Mouse (Mus musculus) testis, adult 2 months (tissue): Measurements from ENCODE around the gene Mpv17l2.

Experiments used
- CTCF ChIP-seq: fragments of 200-500 bp; IDR thresholded peaks from 2 replicates; pipeline ENCODE4 v1.5.1; 2012; ENCODE audit warnings: low read depth, mild to moderate bottlenecking, inconsistent platforms, low read length, moderate library complexity; ENCODE audit not compliant: control insufficient read depth, insufficient read depth, insufficient replicate concordance
- POLR2A ChIP-seq: fragments of 200-500 bp; IDR thresholded peaks from 2 replicates; pipeline ENCODE4 v1.6.1; 2012; ENCODE audit warnings: low read depth, mild to moderate bottlenecking, inconsistent platforms, low read length, moderate library complexity; ENCODE audit not compliant: control insufficient read depth

DNA sequence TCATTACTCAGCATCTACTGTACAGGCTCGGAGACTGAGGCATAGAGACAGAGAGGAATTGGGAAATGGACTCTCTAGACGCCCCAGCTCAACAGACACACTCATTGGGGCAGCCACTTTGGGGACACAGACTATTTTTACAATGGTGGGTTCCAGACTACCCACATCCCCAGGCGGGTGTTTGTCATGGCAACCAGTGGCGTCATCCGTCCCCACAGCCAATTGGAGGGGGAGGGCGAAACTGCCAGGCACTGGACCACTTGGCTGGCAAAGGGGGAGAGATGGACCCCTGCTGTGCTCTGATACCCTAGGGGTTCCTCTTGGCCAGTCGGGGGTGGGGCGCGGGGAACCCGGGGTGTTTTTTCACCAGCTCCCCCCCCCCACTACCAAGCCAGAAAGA is 39.9 kb upstream of the Mpv17l2 start:
- no peak for TF ChIP-seq CTCF
- no peak for TF ChIP-seq POLR2A
